Mouse (Mus musculus): ENCODE data around the gene Gnptab.
"Not testable (repeated sequence)": the region's sequence is repeated elsewhere in the genome, so short reads cannot be mapped to it uniquely, and the experiment has no call there.

Gnptab gene

GRCm38 (mm10) chr10:88420655-88421435, 41.9 kb downstream of the Gnptab start:
- no peak for DNase-seq

GRCm38 (mm10) chr10:88426158-88426816, 47.4 kb downstream of the Gnptab start:
- DNase-seq: peak; percentile 25

DNA sequence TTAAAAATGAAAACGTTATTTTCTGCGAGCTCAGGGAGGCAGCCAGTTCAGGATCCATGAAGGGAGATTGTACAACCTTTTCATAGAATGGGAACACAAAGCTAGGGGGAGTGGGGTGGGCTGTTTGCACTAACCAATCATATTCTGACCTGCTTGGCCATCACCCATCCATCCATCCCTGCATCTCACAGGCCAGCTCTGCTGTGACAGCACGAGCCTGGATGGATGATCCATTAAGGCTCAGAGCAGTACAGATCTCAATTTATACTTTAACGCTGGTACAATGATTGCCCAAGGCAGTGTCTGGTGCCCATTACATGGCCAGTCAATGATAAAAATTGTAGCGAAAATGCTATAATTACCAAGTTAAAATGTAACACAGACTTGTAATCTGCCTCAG, 48.0 kb downstream of the Gnptab start:
- DNase-seq: no peak

- no peak for DNase-seq
Measured at GRCm38 (mm10) chr10:88427998-88428397, 49.1 kb downstream of the Gnptab start.

DNA sequence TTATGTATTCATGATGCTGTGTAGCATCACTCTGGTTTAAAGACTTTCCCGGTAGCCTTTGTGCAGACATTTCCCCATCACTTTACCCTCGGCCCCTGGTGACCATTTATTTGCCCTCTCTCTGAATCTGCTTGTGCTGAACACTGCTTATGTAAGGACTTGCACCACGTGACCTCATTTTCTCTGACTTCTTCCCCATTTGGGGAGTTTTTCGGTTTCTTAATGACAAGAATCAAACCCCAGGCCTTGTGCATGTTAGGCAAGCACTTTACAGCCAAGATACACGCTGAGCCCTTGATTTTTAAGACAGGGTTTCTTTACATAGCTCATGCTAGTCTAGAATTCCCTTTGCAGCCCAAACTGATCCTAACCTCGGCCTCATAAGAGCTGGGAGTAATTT, 62.3 kb downstream of the Gnptab start:
- DNase-seq: no peak

- DNase-seq: peak; percentile 52
Measured at GRCm38 (mm10) chr10:88451221-88451620, 72.3 kb downstream of the Gnptab start.

- DNase-seq: no peak
Measured at GRCm38 (mm10) chr10:88451990-88452389, 73.1 kb downstream of the Gnptab start.

DNA sequence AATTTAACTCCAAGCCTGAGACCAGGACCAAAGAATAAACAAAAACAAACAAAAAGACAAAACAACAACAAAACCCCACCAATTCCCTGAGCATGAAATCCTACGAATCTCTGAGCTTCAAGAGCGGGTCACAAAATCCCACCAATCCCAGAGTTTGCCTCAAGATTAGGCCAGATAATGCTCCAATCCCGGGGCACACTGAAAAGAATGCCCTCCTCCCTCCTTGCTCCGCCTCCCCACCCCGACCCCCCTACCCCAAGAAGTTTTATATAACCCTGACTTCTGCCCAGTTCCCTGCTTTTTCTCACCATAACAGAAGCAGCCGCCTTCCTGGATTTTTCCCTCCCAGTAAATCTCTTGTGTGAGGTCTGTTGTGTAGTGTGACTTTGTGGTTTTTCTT, 78.9 kb downstream of the Gnptab start:
- no peak for DNase-seq

DNA sequence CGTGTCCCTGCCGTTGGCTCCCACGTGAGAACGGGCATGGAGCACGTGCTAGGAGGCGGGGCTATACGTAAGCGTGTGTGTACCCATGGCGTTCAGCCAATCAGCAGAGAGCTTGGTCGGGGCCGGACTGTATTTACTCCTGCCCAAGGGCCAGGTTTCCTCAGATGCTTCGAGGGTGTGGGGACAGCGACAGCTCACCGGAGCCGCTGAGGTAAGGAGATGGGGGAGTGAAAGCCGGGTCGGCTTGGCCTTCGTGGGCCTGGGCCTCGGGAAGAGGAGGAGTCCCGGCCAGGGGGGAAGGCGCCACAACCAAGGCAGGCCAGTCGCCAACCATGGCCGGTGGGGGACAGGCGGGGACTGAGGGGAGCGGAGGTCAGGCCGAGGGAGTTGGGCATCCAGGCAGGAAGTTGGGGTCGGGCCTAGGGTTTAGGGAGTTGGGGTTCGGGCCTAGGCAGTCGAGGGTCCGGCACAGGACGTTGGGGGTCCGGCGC, 80.6 kb downstream of the Gnptab start, which contains the start of gene Sycp3:
TSS of gene Sycp3 (plus strand) at position 68 of the 491 bp plus-strand sequence.
- no peak for DNase-seq

- no peak for DNase-seq
Measured at GRCm38 (mm10) chr10:88460122-88460820, 81.3 kb downstream of the Gnptab start.

- not testable (repeated sequence) for DNase-seq
Measured at GRCm38 (mm10) chr10:88482866-88483265, 103.9 kb downstream of the Gnptab start.

DNA sequence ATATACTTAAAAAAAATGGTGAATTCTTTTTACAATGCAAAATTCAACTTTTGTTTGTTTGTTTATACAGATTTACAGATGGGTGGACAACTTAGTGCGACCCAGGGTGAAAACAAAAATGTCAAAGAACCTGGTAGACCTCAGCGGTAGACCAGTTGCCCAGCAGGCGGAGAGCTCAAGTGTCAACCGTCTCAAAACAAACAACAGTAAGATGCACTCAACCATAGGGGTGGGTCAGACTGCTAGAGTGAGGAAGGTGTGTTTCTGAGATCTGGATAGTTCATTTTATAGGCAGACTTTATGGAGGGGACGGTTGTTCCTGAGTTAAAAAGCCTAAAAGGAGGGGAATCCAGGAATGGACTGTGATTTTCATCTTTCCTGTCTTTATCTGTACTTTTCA, 109.7 kb downstream of the Gnptab start:
- no peak for DNase-seq

- DNase-seq: no peak
Measured at GRCm38 (mm10) chr10:88491632-88492031, 112.7 kb downstream of the Gnptab start.

DNA sequence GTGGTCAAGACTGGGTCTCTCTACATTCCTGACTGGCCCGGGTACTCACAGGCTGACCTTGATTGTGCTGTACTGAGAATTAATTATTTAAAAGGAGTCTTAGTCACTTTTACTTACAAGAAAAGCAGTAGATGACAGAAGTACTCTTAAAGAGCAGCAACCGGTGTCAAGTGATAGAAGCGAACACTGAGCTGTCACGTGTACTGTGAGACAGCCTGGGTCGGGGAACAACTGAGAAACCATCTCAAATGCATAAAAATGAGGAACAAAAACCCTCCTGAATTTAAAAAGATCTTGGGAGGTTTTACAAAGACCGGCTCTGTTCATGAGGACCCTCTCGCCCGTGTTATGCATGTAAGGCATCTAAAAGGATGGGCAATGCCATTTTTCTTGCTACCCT, 113.7 kb downstream of the Gnptab start:
- DNase-seq: no peak

- no peak for DNase-seq
Measured at GRCm38 (mm10) chr10:88494959-88495587, 116.1 kb downstream of the Gnptab start.
